Mouse (Mus musculus) layer of hippocampus, postnatal 14 days (tissue): ENCODE measurements around the gene Alox8. TPM values are rescaled to one million over a fixed set of nuclear protein-coding genes. Genes with fewer than 3 reads are reported as not detected.

Source experiments
- DNase-seq, 2 experiments: peaks; one replicate each; pipeline ENCODE4 v3.0.0; 2021 to 2022; ENCODE audit warnings: low spot score in 2 of 2, mixed read lengths in 1 of 2
- total RNA-seq, 2 experiments: library from RNA; stranded (reverse); gene quantifications; 2 replicates each; pipeline ENCODE4 v1.2.3; 2021

Alox8 gene
- total RNA-seq, 2 experiments from 2014 or later, result 5.5 to 8.4 TPM

DNA sequence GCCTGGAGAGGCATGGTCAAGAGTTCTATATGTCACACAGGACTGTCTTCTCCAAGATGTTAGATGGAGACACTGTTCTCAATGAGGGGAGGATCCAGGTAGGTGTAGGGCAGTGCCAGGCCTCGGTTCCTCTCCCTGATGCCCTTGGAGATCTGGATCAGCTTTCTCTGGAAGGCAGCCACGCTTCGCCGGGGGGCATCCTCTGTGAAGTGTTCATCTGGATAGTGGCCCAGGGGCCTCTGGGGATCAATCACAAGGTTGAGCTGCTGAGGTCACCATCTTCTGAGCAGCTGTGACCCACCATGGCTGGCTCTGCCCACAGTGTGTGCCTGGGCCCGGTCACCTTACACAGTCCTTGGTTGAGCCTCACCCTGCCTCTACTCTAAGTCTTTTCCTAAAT lies 12.6 kb downstream of the Alox8 start:
- no peak for DNase-seq

DNA sequence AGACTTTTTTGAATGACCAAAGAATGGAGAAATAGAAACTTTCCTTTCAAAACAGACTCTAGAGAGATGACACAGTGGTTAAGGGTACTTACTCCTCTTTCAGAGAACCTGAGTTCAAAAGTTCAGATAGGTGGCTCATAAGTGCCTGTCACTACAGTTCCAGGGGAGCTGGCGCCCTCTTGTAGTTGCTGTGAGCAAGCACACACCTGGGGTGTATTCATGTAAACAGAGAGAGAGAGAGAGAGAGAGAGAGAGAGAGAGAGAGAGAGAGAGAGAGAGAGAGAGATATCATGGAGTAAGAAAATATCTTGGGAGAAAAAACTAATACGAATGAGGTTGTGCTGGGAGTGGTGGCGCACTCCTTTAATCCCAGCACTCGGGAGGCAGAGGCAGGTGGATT lies 17.5 kb downstream of the Alox8 start:
- DNase-seq, result no peak

DNA sequence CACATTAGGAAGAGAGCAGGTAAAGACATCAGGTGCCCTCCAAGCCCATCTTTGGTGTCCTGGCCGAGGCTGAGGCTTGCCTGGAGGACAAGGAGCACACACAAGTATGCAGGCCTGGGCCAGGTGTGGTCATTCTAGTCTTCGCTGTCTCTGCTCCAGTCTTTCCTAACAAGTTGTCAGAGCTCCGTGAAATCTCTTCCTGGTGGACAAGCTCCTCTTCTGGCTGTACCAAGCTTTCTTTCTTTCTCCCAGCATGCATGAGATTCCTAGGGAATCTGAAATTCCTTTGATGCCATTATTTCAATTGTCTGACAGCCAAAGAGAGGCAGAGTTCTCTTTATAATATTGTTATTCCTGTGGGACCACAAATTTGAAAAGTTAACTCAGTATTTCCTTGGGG lies 18.1 kb downstream of the Alox8 start:
- DNase-seq, result no peak

DNA sequence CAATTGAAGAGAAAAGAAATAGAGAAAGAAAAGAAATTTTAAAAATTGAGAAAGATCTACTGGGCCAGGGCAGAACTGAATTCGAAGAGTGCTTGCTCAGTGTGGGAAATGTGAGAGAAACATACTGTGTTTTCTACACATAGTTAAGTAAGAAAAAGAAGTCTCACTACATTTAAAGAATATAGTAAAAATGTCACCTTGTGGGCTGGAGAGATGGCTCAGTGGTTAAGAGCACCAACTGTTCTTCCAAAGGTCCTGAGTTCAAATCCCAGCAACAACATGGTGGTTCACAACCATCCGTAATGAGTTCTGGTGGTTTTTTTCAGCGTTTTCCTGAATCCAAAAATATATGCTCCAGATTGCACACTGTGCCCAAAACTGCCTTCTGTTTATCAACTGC lies 19.1 kb downstream of the Alox8 start:
- no peak for DNase-seq

DNA sequence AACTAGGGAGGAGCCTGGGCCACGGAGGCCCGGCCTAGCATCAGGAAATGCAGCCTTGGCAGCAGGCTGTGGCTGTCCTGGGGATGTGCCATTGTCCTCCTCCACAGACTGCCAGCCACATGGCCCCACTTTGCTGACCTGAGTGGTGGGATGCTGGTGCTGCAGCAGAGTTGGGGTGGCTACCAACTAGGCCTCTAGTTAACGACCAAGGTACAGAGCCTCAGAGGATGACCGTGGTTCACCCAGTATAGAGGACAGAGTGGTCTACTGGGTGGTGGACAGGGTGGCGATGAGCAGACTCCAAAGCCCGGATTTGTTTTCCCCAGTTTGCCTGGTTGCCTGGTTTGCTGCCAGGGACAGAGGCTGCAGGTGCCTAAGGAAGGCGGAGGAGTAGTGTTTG lies 22.9 kb downstream of the Alox8 start:
- no peak for DNase-seq

DNA sequence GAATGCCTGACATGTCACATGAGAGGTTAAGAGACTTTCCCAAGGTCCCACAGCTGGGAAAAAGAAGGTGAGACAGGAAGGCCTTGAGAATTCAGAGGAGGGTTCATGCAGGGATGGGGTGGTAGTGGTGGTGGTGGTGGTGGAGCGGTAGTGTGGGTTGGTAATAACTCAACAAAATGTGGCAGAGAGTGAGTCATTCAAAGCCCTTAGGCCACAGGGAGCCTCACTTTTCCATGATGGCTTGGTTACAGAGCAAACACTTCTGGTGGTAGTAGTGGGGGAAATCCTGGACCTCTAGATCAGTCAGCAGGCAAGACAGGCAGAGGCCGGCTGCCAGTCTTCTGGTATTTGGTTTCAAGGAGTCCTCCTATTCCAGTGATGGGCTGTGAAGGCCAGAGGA lies 25.0 kb downstream of the Alox8 start:
- no peak for DNase-seq

DNA sequence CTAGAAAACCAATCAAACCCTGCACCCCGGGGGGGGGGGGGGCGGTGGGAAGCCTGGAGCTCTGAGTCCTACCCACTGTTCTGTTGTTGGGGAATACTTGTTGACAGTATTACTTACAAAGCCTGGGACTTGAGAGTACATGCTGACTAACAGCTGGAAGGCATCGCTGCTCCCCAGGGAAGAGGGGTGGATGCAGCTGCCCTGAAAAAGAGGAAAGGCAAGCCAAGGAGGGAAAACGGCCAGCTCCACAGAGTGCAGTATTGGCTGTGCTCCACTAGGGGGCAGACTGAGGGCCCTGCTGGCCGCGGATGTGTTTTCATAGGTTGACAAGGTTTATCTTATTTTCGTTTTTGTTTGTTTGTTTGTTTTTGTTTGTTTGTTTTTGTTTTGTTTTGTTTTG lies 26.0 kb downstream of the Alox8 start:
- DNase-seq, result peak; percentile 68 to 72

DNA sequence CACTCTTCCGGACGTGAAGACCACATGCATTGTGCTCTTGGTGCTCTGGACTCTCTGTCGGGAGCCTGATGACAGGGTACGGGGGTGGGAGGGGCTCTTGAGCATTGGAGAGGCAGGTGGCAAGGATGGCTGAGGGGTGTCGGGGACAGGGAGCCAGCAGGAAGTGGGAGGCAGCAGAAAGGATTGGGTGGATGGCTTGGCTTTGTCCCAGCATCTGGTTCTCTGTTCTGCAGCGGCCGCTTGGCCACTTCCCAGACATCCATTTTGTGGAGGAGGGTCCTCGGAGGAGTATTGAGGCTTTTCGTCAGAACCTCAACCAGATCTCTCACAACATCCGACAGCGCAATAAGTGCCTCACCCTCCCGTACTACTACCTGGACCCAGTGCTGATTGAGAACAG lies 28.3 kb downstream of the Alox8 start:
- no peak for DNase-seq

DNA sequence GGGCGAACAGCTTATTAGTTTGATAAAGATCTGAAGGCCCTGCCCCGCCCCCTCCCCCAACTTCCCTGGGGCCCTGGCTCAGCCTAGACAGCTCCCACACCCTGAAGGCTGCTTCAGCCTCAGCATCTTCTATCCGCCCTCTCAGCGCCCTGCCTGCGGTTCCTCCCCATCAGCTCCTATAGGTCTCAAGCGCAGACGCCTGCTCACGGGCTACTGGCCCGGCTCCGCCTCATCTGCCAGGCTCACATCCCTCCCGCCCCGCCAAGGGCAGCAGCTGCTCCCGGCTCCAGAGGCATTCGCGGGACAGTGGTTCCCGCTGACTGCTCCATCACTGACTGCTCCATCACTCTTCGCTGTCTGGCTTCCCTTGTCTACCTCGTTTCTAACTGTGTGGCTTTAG lies 40.8 kb downstream of the Alox8 start, which contains the start of gene Alox12b:
Alox12b (plus strand) TSS at position 190 of the 400 bp plus-strand sequence.
- DNase-seq, result no peak

DNA sequence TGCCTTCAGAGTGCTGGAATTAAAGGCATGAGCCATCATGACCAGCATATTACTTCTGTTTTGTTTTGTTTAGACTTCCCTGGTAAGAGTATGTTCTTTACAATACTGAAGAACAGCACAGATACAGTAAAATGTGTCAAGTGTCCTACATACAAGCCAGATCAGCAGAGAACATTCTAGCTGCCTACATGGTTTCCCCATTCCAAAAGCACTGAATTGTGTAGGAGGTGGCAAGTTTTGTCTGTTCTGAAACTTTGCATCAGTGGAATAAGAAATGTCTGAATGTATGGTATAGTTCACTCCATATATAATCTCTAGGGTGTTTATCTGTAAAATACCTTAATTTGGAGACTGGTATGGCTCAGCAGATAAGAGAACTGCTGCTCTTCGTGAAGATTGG lies 42.3 kb downstream of the Alox8 start:
- no peak for DNase-seq

DNA sequence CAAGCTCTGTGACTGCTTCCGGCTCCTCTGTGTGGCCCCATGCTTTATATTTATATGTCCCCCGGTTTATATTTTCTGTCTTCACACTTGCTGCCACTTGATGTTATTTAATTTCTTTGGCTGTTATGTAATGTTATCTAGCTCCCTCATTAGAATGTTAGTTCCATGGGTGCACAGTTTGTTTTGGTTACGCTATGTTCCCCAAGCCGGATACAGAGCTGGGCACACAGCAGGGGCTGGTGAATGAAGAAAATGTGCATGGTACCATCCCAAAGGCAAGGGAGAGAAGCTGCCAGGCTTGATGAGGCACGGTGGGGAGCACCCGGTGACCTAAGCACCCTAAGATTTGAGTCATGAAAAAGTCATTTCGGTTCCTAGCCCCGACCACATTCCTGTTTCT lies 43.8 kb downstream of the Alox8 start:
- DNase-seq, result no peak

DNA sequence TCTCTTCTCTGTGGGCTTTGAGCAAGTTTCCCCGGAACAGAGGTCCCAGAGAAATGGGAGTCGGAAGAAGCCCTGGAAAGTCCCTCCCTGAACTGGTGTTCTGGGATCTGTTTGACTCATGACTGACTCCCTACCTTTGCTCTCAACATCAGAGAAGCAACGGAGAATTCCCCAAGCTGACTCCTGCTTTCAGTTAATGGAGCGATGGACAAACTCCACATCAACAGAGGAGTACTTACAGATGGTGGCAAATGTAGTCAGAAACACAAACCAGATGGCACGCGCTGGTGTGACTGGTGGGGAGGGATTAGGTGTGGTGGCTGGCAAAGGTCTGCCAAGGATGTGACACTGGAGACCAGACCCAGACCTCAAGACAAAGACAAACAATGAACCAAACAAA lies 46.6 kb downstream of the Alox8 start:
- DNase-seq, result no peak

DNA sequence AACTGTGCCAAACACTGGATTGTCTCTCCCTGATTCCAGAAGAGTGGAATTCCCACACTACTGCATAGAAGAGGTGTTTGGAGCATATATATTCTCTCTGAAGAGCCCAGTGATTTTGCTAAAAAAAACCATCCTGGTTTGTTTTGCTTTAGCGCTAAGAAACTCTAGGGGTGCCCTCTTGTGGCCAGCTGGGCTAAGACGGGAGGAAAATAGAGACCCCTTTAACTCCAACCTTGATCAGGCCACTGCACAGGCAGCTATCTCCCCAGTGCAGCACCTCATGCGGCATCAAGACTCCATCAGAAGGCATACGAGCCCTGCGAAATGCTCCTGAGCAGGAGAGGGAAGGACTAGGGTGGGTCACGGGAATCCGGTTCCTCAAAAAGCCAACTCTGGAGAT lies 47.2 kb downstream of the Alox8 start:
- peak; percentile 54 to 74 for DNase-seq

DNA sequence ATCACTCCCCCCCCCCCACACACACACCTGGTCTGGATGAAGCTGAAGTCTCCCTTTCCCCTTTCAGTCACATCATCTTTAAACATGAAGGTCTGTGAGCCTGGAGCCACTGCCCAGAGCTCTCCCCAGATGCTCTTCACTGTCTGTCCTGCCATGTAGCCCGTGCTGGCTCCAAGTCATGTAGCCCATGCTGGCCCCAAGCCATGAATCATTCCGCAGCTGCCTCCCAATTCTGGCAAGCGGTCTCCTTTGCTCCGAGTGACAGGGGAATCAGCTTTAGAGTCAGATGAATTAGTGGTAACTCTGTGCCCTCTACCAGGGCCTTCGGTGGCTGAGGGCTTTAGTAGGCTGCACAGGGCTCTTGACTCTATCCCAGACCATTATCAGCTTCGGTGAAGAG lies 47.9 kb downstream of the Alox8 start:
- DNase-seq, result no peak

DNA sequence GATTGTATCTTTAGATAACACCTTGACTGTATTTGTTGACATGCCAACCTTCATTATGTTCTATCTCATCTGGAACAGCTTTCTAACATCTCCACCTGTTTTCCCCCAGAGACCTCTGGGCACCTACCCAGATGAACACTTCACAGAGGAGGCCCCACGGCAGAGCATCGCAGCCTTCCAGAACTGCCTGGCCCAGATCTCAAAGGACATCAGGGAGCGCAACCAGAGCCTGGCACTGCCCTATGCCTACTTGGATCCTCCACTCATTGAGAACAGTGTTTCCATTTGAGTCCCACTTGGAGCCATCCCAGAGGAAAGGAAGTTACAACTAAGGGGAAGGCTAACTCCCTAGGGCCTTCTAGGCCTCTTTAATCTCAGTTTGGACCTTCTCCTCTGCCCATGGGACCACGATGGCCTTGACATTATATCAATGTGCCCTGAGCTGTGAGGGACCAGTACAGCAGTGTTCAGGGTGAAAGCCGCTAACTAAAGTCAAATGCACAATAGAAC lies 49.1 kb downstream of the Alox8 start:
- no peak for DNase-seq

DNA sequence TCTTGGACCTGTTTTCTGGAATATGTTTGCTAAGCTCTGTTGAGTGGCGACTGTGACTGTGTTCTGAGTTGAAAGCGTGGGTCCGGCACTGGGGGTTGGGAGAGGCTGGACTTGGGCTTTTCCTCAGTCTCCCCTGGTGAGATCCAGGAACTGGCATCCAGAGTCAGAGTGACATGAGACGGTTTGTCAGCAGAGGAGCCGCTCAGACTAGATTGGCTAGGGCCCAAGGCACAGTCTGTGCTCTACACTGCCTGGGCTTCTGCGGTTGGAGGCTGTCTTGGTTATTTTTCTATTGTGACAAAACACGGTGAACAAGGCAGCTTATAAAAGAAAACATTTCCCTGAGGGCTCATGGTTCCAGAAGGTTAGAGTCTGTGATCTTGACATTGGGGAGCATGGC lies 50.1 kb downstream of the Alox8 start:
- peak in 1 of 2 experiments; percentile 49 for DNase-seq

DNA sequence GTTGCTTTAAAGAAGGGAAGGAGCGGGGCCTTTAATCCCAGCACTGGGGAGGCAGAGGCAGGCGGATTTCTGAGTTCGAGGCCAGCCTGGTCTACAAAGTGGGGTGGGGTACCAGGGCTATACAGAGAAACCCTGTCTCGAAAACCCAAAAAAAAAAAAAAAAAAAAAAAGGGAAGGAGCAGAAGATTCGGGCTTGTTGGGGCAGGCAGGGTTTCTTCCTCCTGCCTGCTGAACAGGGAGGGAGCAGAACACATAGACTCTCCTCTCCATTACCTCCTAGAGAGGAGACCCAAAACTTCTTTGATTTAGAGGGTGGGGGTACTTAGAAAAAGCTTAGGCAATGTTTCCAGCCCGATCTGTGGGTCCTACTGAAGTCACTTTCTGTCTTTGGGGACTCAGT lies 62.3 kb downstream of the Alox8 start:
- DNase-seq, result no peak

DNA sequence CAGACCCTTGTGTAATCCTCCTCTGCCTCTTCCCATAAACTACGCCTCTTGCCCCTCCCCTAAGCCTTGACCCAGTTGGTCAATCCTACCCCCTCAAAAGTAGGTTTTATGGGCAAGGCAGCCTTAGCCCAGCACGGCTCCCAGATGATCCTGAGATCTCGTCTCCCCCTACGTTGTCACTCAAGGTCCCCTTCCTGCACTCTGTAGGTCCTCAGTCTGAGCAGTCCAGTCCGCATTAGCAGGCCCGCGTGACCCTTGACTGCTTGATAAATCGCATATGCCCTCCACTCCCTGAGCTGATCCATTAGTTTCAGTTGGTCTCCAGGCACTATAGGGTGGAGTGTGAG lies 63.0 kb downstream of the Alox8 start:
- no peak for DNase-seq

Other genes with a start within 250 kb of the Alox8 start
- 1 to 10 TPM; 7.6 to 9.7 TPM for gene Arhgef15, start 240.4 kb downstream of the Alox8 start, total RNA-seq
- gene Slc25a35, start 229.7 kb downstream of the Alox8 start, total RNA-seq, result 1 to 10 TPM; 4.6 to 4.8 TPM
- 10 to 100 TPM; 13.4 to 15.8 TPM for gene Rangrf, start 222.7 kb downstream of the Alox8 start, total RNA-seq
- gene Pfas, start 189.4 kb downstream of the Alox8 start, total RNA-seq, result 10 to 100 TPM; 24.1 to 25.3 TPM
- 10 to 100 TPM; 33.6 to 38.8 TPM for gene Ctc1, start 181.9 kb downstream of the Alox8 start, total RNA-seq
- 1 to 10 TPM; 2.1 to 2.3 TPM for gene Aurkb, start 152.2 kb downstream of the Alox8 start, total RNA-seq
- gene Borcs6, start 138.1 kb downstream of the Alox8 start, total RNA-seq, result 10 to 100 TPM; 25.2 to 26.4 TPM
- gene Tmem107, start 127.0 kb downstream of the Alox8 start, total RNA-seq, result 10 to 100 TPM; 13.5 to 13.7 TPM
- 1,000 to 10,000 TPM; 1,073 to 1,118 TPM for gene Vamp2, start 109.4 kb downstream of the Alox8 start, total RNA-seq
- gene Per1, start 102.6 kb downstream of the Alox8 start, total RNA-seq, result 10 to 100 TPM; 84.4 to 86.8 TPM
- under 1 TPM; 0.46 to 0.62 TPM for gene Hes7, start 77.4 kb downstream of the Alox8 start, total RNA-seq
- under 1 TPM; 0.88 to 0.95 TPM for gene 9130213A22Rik, start 75.3 kb downstream of the Alox8 start, total RNA-seq
- gene Aloxe3, start 71.9 kb downstream of the Alox8 start, total RNA-seq, result 1 to 10 TPM; 2.9 to 5.7 TPM
- gene Alox12b, start 40.9 kb downstream of the Alox8 start, total RNA-seq, result under 1 TPM; 0.65 to 0.95 TPM
- gene Gucy2e, start 39.2 kb upstream of the Alox8 start, total RNA-seq, result 1 to 10 TPM; 1.0 to 1.1 TPM
- gene Cntrob, start 125.9 kb upstream of the Alox8 start, total RNA-seq, result 10 to 100 TPM; 15.3 to 16.9 TPM
- gene Trappc1, start 126.1 kb upstream of the Alox8 start, total RNA-seq, result 10 to 100 TPM; 65.5 to 79.1 TPM
- gene Kcnab3, start 128.4 kb upstream of the Alox8 start, total RNA-seq, result 10 to 100 TPM; 15.2 to 18.6 TPM
- gene Rnf227, start 142.6 kb upstream of the Alox8 start, total RNA-seq, result 10 to 100 TPM; 71.7 to 76.9 TPM
- gene Chd3, start 171.6 kb upstream of the Alox8 start, total RNA-seq, result 100 to 1,000 TPM; 519 to 534 TPM
- gene Naa38, start 197.6 kb upstream of the Alox8 start, total RNA-seq, result 100 to 1,000 TPM in 1 of 2 experiments, 10 to 100 TPM in 1; 99.3 to 111 TPM
- gene Cyb5d1, start 197.8 kb upstream of the Alox8 start, total RNA-seq, result 10 to 100 TPM; 36.0 to 39.7 TPM
- 1 to 10 TPM; 2.1 to 2.3 TPM for gene Tmem88, start 200.4 kb upstream of the Alox8 start, total RNA-seq
- 10 to 100 TPM; 41.7 to 42.8 TPM for gene Kdm6b, start 215.8 kb upstream of the Alox8 start, total RNA-seq